Mouse (Mus musculus): ENCODE data around the gene Gna13.
"Not testable (repeated sequence)": the region's sequence is repeated elsewhere in the genome, so short reads cannot be mapped to it uniquely, and the experiment has no call there.

- TF ChIP-seq USF1 (IDR thresholded peaks at IDR 0.05; ENCODE audit: low read depth); E2F4 (IDR thresholded peaks at IDR 0.05; ENCODE audit: insufficient read depth); CEBPB (IDR thresholded peaks at IDR 0.05; ENCODE audit: insufficient read depth, poor library complexity, severe bottlenecking); POLR2A (IDR thresholded peaks at IDR 0.05; ENCODE audit: insufficient read length, low read depth): not testable (repeated sequence)
These were observed 20.0 kb upstream of the Gna13 start for GRCm38 (mm10) chr11:109342666-109343065.
